In the genomic region with DNA sequence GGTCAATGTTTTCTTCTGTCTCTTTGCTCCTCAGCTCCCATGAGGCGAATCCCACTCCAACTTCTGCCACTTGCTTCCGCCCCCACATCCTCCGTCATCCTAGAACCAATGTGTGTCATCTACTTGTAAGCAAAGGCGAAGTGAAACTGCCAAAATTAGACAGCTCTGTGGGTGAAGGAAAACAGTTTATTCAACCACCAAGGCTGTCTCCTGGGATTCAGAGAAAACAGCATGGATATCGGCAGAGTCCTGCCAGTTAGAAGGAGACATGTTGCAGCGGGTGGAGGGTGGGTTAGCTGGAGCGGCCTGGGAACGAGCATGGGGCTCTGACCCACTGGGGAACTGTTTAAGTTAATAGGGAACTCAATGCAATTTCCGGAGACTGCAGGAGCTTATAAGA, we compare ENCODE assay signal across 9 mouse cellular contexts. TPM values are rescaled to one million over a fixed set of nuclear protein-coding genes. Genes with fewer than 3 reads are reported as not detected.
DNase-seq lines count a peak whose midpoint lies in the region; ATAC-seq and TF ChIP-seq lines count a peak whose summit lies in the region.
"Had no signal": no experiment of that assay in that cellular context is flagged by ENCODE, and none has a peak within 500 bp of the region (broad histone marks: within the 10 kb centered on the region; RNA-seq: fewer than 3 reads in every experiment).

No protein-coding gene starts in this region.

- H3K9me3 ChIP-seq in liver, postnatal 0 days (ENCODE audit: low read length), result no peaks in the 10 kb centered on the region
- H3K9me3 ChIP-seq in liver, embryonic 11.5 days (ENCODE audit: control insufficient read depth, low read length), result no peaks in the 10 kb centered on the region
- H3K9me3 ChIP-seq in forebrain, embryonic 10.5 days, result no peaks in the 10 kb centered on the region; the same call in 1 of the 2 replicates
- H3K9me3 ChIP-seq in hindbrain, embryonic 16.5 days (ENCODE audit: control insufficient read depth, low read length), result no peaks in the 10 kb centered on the region

- peak overlapping the region; percentile 18; the same call in 1 of the 2 replicates for H3K4me2 ChIP-seq in liver, postnatal 0 days (ENCODE audit: low read depth, low read length)
- no peak overlapping the region for H3K4me2 ChIP-seq in liver, embryonic 11.5 days
- H3K4me2 ChIP-seq in hindbrain, embryonic 16.5 days (ENCODE audit: low read length), result no peak overlapping the region

- WGBS in liver, postnatal 0 days (ENCODE audit: insufficient replicate concordance), result 55% methylated on average over 9 of the region's 9 CpGs
- WGBS in liver, embryonic 11.5 days, result 75% methylated on average over 9 of the region's 9 CpGs
- WGBS in forebrain, embryonic 10.5 days, result 90% methylated on average over 9 of the region's 9 CpGs
- 82% methylated on average over 9 of the region's 9 CpGs for WGBS in hindbrain, embryonic 16.5 days

- DNase-seq in liver, postnatal 0 days, result no peak
- no peak for DNase-seq in liver, embryonic 11.5 days (ENCODE audit: low spot score)
- peak; percentile 57 for DNase-seq in frontal cortex, postnatal 14 days (ENCODE audit: low spot score in 2 of 2)
- DNase-seq in left cerebral cortex, adult 2 months (ENCODE audit: extremely low spot score in 1 of 2, low spot score in 2 of 2), result peak; percentile 57 to 74
- DNase-seq in right cerebral cortex, postnatal 14 days, result peak; percentile 39
- no peak for DNase-seq in forebrain, embryonic 10.5 days (ENCODE audit: extremely low spot score, low spot score)
- DNase-seq in adrenal gland, adult 2 months, result no peak

- peak overlapping the region; percentile 49 for H3K27ac ChIP-seq in liver, postnatal 0 days (ENCODE audit: low read depth)
- no peak overlapping the region for H3K27ac ChIP-seq in liver, embryonic 11.5 days (ENCODE audit: low read depth, low read length)
- H3K27ac ChIP-seq in left cerebral cortex, adult 2 months, result peak overlapping the region; percentile 75
- no peak overlapping the region for H3K27ac ChIP-seq in forebrain, embryonic 10.5 days
- H3K27ac ChIP-seq in hindbrain, embryonic 16.5 days (ENCODE audit: low read depth, low read length), result no peak overlapping the region

- TF ChIP-seq EP300 in liver, postnatal 0 days (IDR thresholded peaks at IDR 0.05; ENCODE audit: low read depth), result no peak

- no peaks in the 10 kb centered on the region for H3K36me3 ChIP-seq in liver, postnatal 0 days (replicated peaks; ENCODE audit: insufficient read depth, low read length)
- no peaks in the 10 kb centered on the region for H3K36me3 ChIP-seq in liver, embryonic 11.5 days (ENCODE audit: control insufficient read depth, insufficient read depth, low read length)
- no peaks in the 10 kb centered on the region for H3K36me3 ChIP-seq in forebrain, embryonic 10.5 days (replicated peaks)
- H3K36me3 ChIP-seq in hindbrain, embryonic 16.5 days (ENCODE audit: control insufficient read depth, insufficient read depth, low read length), result no peaks in the 10 kb centered on the region

- TF ChIP-seq CTCF in liver, postnatal 0 days (IDR thresholded peaks at IDR 0.05; ENCODE audit: low read depth), result no peak
- no peak for TF ChIP-seq CTCF in left cerebral cortex, adult 2 months (IDR thresholded peaks at IDR 0.05)

- peak; percentile 36; the same call in 1 of the 2 replicates for ATAC-seq in liver, postnatal 0 days
- no peak for ATAC-seq in liver, embryonic 11.5 days (replicated peaks; ENCODE audit: low FRiP score)
- no peak for ATAC-seq in hindbrain, embryonic 16.5 days

- H3K4me3 ChIP-seq in liver, postnatal 0 days (ENCODE audit: low read depth, low read length), result no peak overlapping the region
- H3K4me3 ChIP-seq in liver, embryonic 11.5 days (ENCODE audit: low read depth, low read length), result no peak overlapping the region
- H3K4me3 ChIP-seq in left cerebral cortex, adult 2 months, result 0 out of 2 replicates have a peak overlapping the region, but pooled peaks have one; percentile 2
- H3K4me3 ChIP-seq in forebrain, embryonic 10.5 days, result no peak overlapping the region
- H3K4me3 ChIP-seq in hindbrain, embryonic 16.5 days (ENCODE audit: low read length), result no peak overlapping the region

- no peak overlapping the region for H3K9ac ChIP-seq in liver, postnatal 0 days (replicated peaks)
- no peak overlapping the region for H3K9ac ChIP-seq in liver, embryonic 11.5 days (ENCODE audit: low read depth, low read length)
- no peak overlapping the region for H3K9ac ChIP-seq in hindbrain, embryonic 16.5 days (ENCODE audit: low read depth, low read length)

- no peaks in the 10 kb centered on the region for H3K27me3 ChIP-seq in liver, postnatal 0 days (ENCODE audit: insufficient read depth, low read length)
- H3K27me3 ChIP-seq in liver, embryonic 11.5 days (replicated peaks; ENCODE audit: control insufficient read depth, insufficient read depth, low read length), result no peaks in the 10 kb centered on the region
- peaks cover 8% of the 10 kb centered on the region for H3K27me3 ChIP-seq in forebrain, embryonic 10.5 days (ENCODE audit: poor library complexity, severe bottlenecking)
- H3K27me3 ChIP-seq in hindbrain, embryonic 16.5 days (replicated peaks; ENCODE audit: control insufficient read depth, insufficient read depth, low read length), result no peaks in the 10 kb centered on the region

- intact Hi-C loops in left cerebral cortex, adult 2 months (cut with DNase I), result loop anchor here (5.0 to 10.0 kb wide), 3 partner anchors 67 to 122 kb away; no protein-coding TSS in a partner anchor

- H3K4me1 ChIP-seq in liver, postnatal 0 days (ENCODE audit: insufficient read depth), result peaks cover 5% of the 10 kb centered on the region; the same call in 1 of the 2 replicates
- no peaks in the 10 kb centered on the region for H3K4me1 ChIP-seq in liver, embryonic 11.5 days (replicated peaks; ENCODE audit: control insufficient read depth, insufficient read depth, low read length)
- peaks cover 13% of the 10 kb centered on the region for H3K4me1 ChIP-seq in forebrain, embryonic 10.5 days
- no peaks in the 10 kb centered on the region; the same call in 1 of the 2 replicates for H3K4me1 ChIP-seq in hindbrain, embryonic 16.5 days (ENCODE audit: control insufficient read depth, insufficient read depth, low read depth, low read length)

RNA-seq across cellular contexts. Expression of a gene that starts 52.4 kb away (rescaled TPM):
- 0.47 and 0.60 TPM in 2 replicates for polyA plus RNA-seq in liver, postnatal 0 days (2015; fragmentation: Nextera tagmentation; extraction: Ambion mirVana)
- 0.15 and 0.71 TPM in 2 replicates for polyA plus RNA-seq in liver, embryonic 11.5 days (2014; fragmentation: Nextera tagmentation; extraction: Ambion mirVana)
- total RNA-seq in left cerebral cortex, adult 2 months (2021), result 1 to 10 TPM; 3.1 to 4.5 TPM
- polyA plus RNA-seq in forebrain, embryonic 10.5 days (2016; fragmentation: Nextera tagmentation; extraction: Ambion mirVana), result 0.11 TPM in 1 of 2 replicates, not detected in the other
- 1.2 and 1.6 TPM in 2 replicates for polyA plus RNA-seq in hindbrain, embryonic 16.5 days (2015; fragmentation: Nextera tagmentation; extraction: Ambion mirVana)
- total RNA-seq in adrenal gland, adult 2 months (2021), result 1 to 10 TPM; 1.4 to 2.0 TPM
- 2.6 and 4.1 TPM in 2 replicates for polyA plus RNA-seq in adrenal gland, adult 2 months (2012; rRNA removed)
- total RNA-seq: hematopoietic stem cell, adult 5-6 weeks had no signal

Comparison
In these comparisons a context has a peak if more than half of its experiments do, and no peak if none do; other contexts are left out.
1. H3K27ac ChIP-seq: peak in liver, postnatal 0 days (single experiment) and left cerebral cortex, adult 2 months (single experiment); none in liver, embryonic 11.5 days (single experiment), forebrain, embryonic 10.5 days (single experiment) and hindbrain, embryonic 16.5 days (single experiment).
2. DNase-seq: peak in frontal cortex, postnatal 14 days (2 of 2), left cerebral cortex, adult 2 months (2 of 2) and right cerebral cortex, postnatal 14 days (single experiment); none in liver, postnatal 0 days (single experiment), liver, embryonic 11.5 days (single experiment), forebrain, embryonic 10.5 days (single experiment) and adrenal gland, adult 2 months (single experiment).